Mouse (Mus musculus): ENCODE measurements around the gene Tspan8. TPM values are rescaled to one million over a fixed set of nuclear protein-coding genes. Genes with fewer than 3 reads are reported as not detected.
A peak's percentile ranks its signal among the peaks of the same experiment; 100 is the strongest.

Tspan8 gene
- polyA plus RNA-seq, 1 experiment from 2014 or later = 2.2 TPM

- no peak overlapping the region for H3K4me2 ChIP-seq (replicated peaks)
- no peaks in the 10 kb centered on the region for H3K4me1 ChIP-seq
- WGBS = 92% methylated on average over 2 of the region's 2 CpGs
- H3K4me3 ChIP-seq = no peak overlapping the region
- H3K36me3 ChIP-seq = no peaks in the 10 kb centered on the region
- H3K9me3 ChIP-seq (replicated peaks) = no peaks in the 10 kb centered on the region
- no peak overlapping the region for H3K9ac ChIP-seq
- H3K27ac ChIP-seq = no peak overlapping the region
- no peak for ATAC-seq (ENCODE audit: low FRiP score)
- no peaks in the 10 kb centered on the region for H3K27me3 ChIP-seq
These were observed 12.9 kb upstream of the Tspan8 start for GRCm38 (mm10) chr10:115803765-115804164.

DNA sequence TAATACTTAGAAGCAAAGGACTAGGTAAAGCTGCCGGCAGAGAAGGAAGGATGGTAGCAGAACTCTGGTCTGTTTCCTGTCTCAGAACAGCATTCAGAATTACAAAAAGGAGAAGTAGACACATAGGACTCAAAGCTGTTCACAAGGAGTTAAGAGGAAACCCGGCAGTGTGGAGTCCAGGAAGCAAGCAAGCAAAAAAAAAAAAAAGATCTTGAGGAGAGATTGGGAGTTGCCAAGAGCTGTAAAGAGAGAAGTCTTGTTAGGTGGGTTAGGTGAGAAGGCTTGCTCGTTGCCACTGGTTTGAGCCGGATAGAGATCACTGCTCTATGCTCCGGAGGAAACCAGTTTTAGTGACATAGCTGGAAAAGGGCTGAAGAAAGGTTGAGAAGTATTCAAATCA is 10.6 kb upstream of the Tspan8 start:
- no peak for ATAC-seq (ENCODE audit: low FRiP score)
- H3K4me1 ChIP-seq = no peaks in the 10 kb centered on the region
- WGBS = 93% methylated on average over 5 of the region's 5 CpGs

DNA sequence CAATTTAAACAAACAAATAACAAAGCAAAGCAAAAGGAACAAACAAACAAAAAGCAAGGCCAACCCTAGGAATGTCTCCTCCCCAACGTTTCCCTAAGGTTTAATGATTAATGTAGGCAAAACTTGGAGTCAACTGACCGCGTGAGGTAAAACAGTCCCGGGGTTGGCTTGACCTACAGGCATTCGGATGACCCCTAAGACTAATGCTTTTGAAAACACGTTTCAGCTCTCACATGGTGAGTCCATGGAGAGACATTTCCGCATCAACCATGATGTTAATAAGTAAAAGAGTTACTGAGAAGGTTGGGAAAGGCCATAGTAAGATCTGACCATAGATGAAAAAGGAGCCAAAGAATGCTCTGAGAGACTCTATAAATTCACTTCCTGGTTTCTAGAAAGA is 7.5 kb upstream of the Tspan8 start:
- Histone ChIP-seq H3K4me2 (replicated peaks) (no peak overlapping the region), H3K27me3 (no peaks in the 10 kb centered on the region), H3K27ac (no peak overlapping the region), H3K9me3 (replicated peaks) (no peaks in the 10 kb centered on the region), H3K4me1 (no peaks in the 10 kb centered on the region), H3K9ac (no peak overlapping the region), H3K4me3 (no peak overlapping the region), H3K36me3 (no peaks in the 10 kb centered on the region)
- WGBS = 65% methylated on average over 7 of the region's 7 CpGs
- no peak for ATAC-seq (ENCODE audit: low FRiP score)

More for the DNA sequence above, 10.6 kb upstream of the Tspan8 start:
- Histone ChIP-seq H3K36me3 (no peaks in the 10 kb centered on the region), H3K9ac (no peak overlapping the region), H3K9me3 (replicated peaks) (no peaks in the 10 kb centered on the region), H3K4me2 (replicated peaks) (no peak overlapping the region), H3K27me3 (no peaks in the 10 kb centered on the region), H3K27ac (no peak overlapping the region), H3K4me3 (no peak overlapping the region)

DNA sequence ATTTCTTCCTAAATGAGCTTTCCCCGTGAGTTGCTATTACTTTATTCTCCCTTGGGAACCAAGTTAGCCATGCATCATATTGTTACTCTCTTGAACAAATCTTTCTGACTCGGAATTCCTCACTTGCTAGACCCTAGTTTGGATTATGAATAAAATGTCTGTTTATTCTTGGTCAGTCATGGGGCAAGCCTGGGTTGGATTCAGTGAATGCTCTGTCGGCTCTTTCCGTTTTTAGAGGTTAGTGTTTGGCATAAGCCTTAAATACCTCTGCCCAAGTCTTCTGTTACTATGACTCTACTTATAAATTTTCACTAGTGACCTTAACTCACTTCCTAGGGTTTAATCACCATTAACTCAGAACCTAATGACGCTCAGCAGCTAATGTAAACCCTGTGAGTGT is 5.1 kb upstream of the Tspan8 start:
- Histone ChIP-seq H3K27me3 (no peaks in the 10 kb centered on the region), H3K4me2 (replicated peaks) (no peak overlapping the region), H3K27ac (no peak overlapping the region), H3K4me1 (no peaks in the 10 kb centered on the region), H3K9me3 (replicated peaks) (no peaks in the 10 kb centered on the region), H3K9ac (no peak overlapping the region), H3K36me3 (no peaks in the 10 kb centered on the region), H3K4me3 (no peak overlapping the region)
- ATAC-seq (ENCODE audit: low FRiP score) = no peak
- 63% methylated on average over 5 of the region's 5 CpGs for WGBS

- Histone ChIP-seq H3K9ac (no peak overlapping the region), H3K4me3 (no peak overlapping the region), H3K27me3 (no peaks in the 10 kb centered on the region), H3K36me3 (no peaks in the 10 kb centered on the region), H3K4me2 (replicated peaks) (no peak overlapping the region), H3K9me3 (replicated peaks) (no peaks in the 10 kb centered on the region), H3K27ac (no peak overlapping the region), H3K4me1 (no peaks in the 10 kb centered on the region; the same call in 1 of the 2 replicates)
- 95% methylated on average over 11 of the region's 11 CpGs for WGBS
- ATAC-seq (ENCODE audit: low FRiP score) = no peak
These were observed 1.8 kb upstream of the Tspan8 start for GRCm38 (mm10) chr10:115814878-115815277.

- ATAC-seq (ENCODE audit: low FRiP score) = no peak
- Histone ChIP-seq H3K36me3 (no peaks in the 10 kb centered on the region), H3K4me2 (replicated peaks) (no peak overlapping the region), H3K9ac (no peak overlapping the region), H3K4me3 (no peak overlapping the region), H3K27ac (no peak overlapping the region), H3K9me3 (replicated peaks) (no peaks in the 10 kb centered on the region), H3K4me1 (no peaks in the 10 kb centered on the region; the same call in 1 of the 2 replicates), H3K27me3 (no peaks in the 10 kb centered on the region)
- 69% methylated on average over 13 of the region's 13 CpGs for WGBS
These were observed 558 bp downstream of the Tspan8 start for GRCm38 (mm10) chr10:115817056-115817724.

DNA sequence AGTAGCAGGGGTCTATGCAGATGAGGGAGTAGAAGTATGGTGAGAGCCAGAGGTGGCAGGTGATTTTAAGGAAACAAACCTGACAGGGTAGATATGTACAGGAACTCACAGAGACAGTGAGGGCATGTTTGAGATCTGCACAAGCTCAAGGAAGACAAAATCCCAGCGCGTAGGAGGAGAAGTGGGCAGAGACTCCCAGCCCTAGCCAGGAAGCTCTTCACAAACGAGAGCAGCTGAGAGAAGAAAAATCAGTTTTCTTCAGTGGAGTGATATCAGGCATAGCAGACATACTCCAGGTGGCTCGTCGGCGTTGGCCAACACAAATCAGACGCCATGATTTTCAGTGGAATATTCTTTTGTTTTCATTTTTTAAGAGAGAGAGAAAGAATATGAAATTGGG is 8.7 kb downstream of the Tspan8 start:
- WGBS = 91% methylated on average over 7 of the region's 7 CpGs
- Histone ChIP-seq H3K27me3 (no peaks in the 10 kb centered on the region), H3K4me1 (no peaks in the 10 kb centered on the region), H3K27ac (no peak overlapping the region), H3K4me3 (no peak overlapping the region), H3K4me2 (replicated peaks) (no peak overlapping the region), H3K9ac (no peak overlapping the region), H3K9me3 (replicated peaks) (no peaks in the 10 kb centered on the region), H3K36me3 (no peaks in the 10 kb centered on the region)
- ATAC-seq (ENCODE audit: low FRiP score) = no peak

GRCm38 (mm10) chr10:115828872-115829271 is 12.2 kb downstream of the Tspan8 start:
- Histone ChIP-seq H3K9me3 (replicated peaks) (no peaks in the 10 kb centered on the region), H3K4me1 (no peaks in the 10 kb centered on the region), H3K9ac (no peak overlapping the region), H3K27me3 (no peaks in the 10 kb centered on the region), H3K4me2 (replicated peaks) (no peak overlapping the region), H3K27ac (no peak overlapping the region), H3K4me3 (no peak overlapping the region), H3K36me3 (no peaks in the 10 kb centered on the region)
- WGBS = 88% methylated on average over 5 of the region's 5 CpGs
- ATAC-seq (ENCODE audit: low FRiP score) = no peak

- Histone ChIP-seq H3K27ac (no peak overlapping the region), H3K9me3 (replicated peaks) (no peaks in the 10 kb centered on the region), H3K4me1 (no peaks in the 10 kb centered on the region), H3K4me2 (replicated peaks) (no peak overlapping the region), H3K9ac (no peak overlapping the region), H3K36me3 (no peaks in the 10 kb centered on the region), H3K4me3 (no peak overlapping the region), H3K27me3 (no peaks in the 10 kb centered on the region)
- ATAC-seq (ENCODE audit: low FRiP score) = no peak
- 88% methylated on average over 1 of the region's 1 CpGs for WGBS
These were observed 13.1 kb downstream of the Tspan8 start for GRCm38 (mm10) chr10:115829696-115830095.

DNA sequence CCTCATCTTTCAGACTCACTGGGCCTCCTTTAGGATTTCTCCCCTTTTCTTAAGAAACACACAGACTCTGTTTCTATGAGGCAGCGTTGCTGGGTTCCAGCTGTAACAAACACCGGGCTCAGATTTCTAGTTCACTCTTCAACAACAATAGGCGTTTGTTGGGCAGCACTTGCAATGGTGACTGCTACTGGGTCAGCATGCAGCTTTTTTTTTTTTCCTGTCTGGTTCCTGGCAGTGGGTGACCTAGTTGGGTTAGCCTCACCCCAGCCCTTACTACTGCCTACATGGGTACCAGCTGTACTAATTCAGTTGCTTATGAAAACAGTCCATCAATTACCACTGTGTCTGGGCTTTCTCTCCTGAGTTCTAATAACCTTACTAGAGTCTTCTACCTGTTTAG is 14.1 kb downstream of the Tspan8 start:
- Histone ChIP-seq H3K27ac (no peak overlapping the region), H3K9me3 (replicated peaks) (no peaks in the 10 kb centered on the region), H3K4me3 (no peak overlapping the region), H3K4me1 (no peaks in the 10 kb centered on the region), H3K9ac (no peak overlapping the region), H3K27me3 (no peaks in the 10 kb centered on the region), H3K36me3 (no peaks in the 10 kb centered on the region), H3K4me2 (replicated peaks) (no peak overlapping the region)
- ATAC-seq (ENCODE audit: low FRiP score) = no peak
- 48% methylated on average over 3 of the region's 3 CpGs for WGBS

GRCm38 (mm10) chr10:115834017-115834416 is 17.4 kb downstream of the Tspan8 start:
- Histone ChIP-seq H3K4me3 (no peak overlapping the region), H3K9me3 (replicated peaks) (no peaks in the 10 kb centered on the region), H3K4me2 (replicated peaks) (no peak overlapping the region), H3K4me1 (no peaks in the 10 kb centered on the region), H3K36me3 (no peaks in the 10 kb centered on the region), H3K9ac (no peak overlapping the region), H3K27me3 (no peaks in the 10 kb centered on the region), H3K27ac (no peak overlapping the region)
- 89% methylated on average over 6 of the region's 6 CpGs for WGBS
- ATAC-seq (ENCODE audit: low FRiP score) = no peak

- H3K27ac ChIP-seq = no peak overlapping the region
- no peaks in the 10 kb centered on the region for H3K9me3 ChIP-seq (replicated peaks)
- no peak overlapping the region for H3K9ac ChIP-seq
- H3K4me1 ChIP-seq = peaks cover 6% of the 10 kb centered on the region; the same call in 1 of the 2 replicates
- H3K36me3 ChIP-seq = no peaks in the 10 kb centered on the region
- 61% methylated on average over 18 of the region's 18 CpGs for WGBS
- H3K4me2 ChIP-seq (replicated peaks) = no peak overlapping the region
- H3K27me3 ChIP-seq = no peaks in the 10 kb centered on the region
- H3K4me3 ChIP-seq = no peak overlapping the region
- 0 out of 2 replicates have a peak, but pooled peaks have one; percentile 32 for ATAC-seq (ENCODE audit: low FRiP score)
These were observed 30.3 kb downstream of the Tspan8 start for GRCm38 (mm10) chr10:115846930-115847329.

- Histone ChIP-seq H3K36me3 (no peaks in the 10 kb centered on the region), H3K4me3 (no peak overlapping the region), H3K27ac (no peak overlapping the region), H3K9ac (no peak overlapping the region), H3K9me3 (replicated peaks) (no peaks in the 10 kb centered on the region), H3K4me1 (peaks cover 6% of the 10 kb centered on the region; the same call in 1 of the 2 replicates), H3K27me3 (no peaks in the 10 kb centered on the region), H3K4me2 (replicated peaks) (no peak overlapping the region)
- 84% methylated on average over 1 of the region's 1 CpGs for WGBS
- ATAC-seq (ENCODE audit: low FRiP score) = no peak
These were observed 31.9 kb downstream of the Tspan8 start for GRCm38 (mm10) chr10:115848511-115848910.

Measured in hindbrain, embryonic 12.5 days (tissue).